24 mouse cellular contexts compared by ENCODE assay signal in the genomic region with DNA sequence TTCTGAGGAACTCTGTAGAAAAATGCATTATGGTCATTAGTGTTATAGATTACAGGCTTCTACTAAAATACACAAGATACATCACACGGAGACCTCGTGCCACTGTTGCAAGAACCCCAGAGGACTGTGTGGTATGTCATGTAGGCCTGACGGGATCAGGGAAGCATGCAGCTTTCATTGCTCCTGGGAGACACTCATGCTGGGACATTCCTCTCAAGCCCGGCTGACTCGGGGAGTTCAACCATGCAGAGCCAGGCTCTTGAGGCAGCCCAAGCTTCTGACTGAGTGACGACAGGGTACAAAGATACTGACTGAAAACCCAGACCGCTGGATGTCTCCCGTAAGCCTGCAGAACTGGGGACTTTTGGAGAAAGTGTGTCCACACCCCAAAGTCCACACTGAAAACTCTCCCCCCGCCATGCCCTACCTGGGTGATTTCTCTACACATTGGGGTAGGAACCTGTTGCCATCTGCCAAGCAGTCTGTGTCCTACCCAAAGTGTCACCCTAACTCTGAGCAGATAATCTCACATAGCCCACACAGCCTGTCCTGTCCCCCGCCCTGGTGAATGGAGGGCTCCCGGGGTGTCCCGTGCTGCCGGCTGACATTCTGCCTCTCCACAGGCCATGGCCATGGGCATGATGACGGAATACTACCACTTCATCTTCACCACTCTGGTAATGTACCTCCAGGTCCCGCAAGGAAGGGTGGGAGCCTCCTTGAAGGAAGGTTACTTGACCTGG.
DNase-seq lines count a peak whose midpoint lies in the region; ATAC-seq lines count a peak whose summit lies in the region.
"Had no signal": no experiment of that assay in that cellular context is flagged by ENCODE, and none has a peak within 500 bp of the region (broad histone marks: within the 10 kb centered on the region; RNA-seq: fewer than 3 reads in every experiment).

No protein-coding gene starts in this region.

- no peak overlapping the region for H3K4me2 ChIP-seq in kidney, embryonic 14.5 days (replicated peaks; ENCODE audit: low read depth, low read length)
- peak overlapping the region; percentile 36 for H3K4me2 ChIP-seq in heart, embryonic 12.5 days
- H3K4me2 ChIP-seq: forebrain, embryonic 13.5 days; limb, embryonic 12.5 days; liver, embryonic 12.5 days; midbrain, embryonic 13.5 days had no signal

- WGBS in kidney, embryonic 14.5 days: 66% methylated on average over 15 of the region's 15 CpGs
- 34% methylated on average over 15 of the region's 15 CpGs for WGBS in heart, embryonic 12.5 days

- ATAC-seq in kidney, embryonic 14.5 days (ENCODE audit: low FRiP score, low TSS enrichment): peak; percentile 55; the same call in 1 of the 2 replicates
- ATAC-seq in heart, embryonic 12.5 days (ENCODE audit: insufficient number of reproducible peaks, low FRiP score): peak; percentile 76
- ATAC-seq: forebrain, embryonic 13.5 days; hindbrain, postnatal 0 days; intestine, embryonic 16.5 days; liver, embryonic 12.5 days; midbrain, embryonic 13.5 days had no signal

- no peaks in the 10 kb centered on the region for H3K36me3 ChIP-seq in kidney, embryonic 14.5 days (ENCODE audit: control insufficient read depth, insufficient read depth, low read length)
- no peaks in the 10 kb centered on the region for H3K36me3 ChIP-seq in heart, embryonic 12.5 days
- H3K36me3 ChIP-seq: G1E; limb, embryonic 12.5 days; liver, embryonic 12.5 days; midbrain, embryonic 13.5 days had no signal

- H3K9ac ChIP-seq in kidney, embryonic 14.5 days (ENCODE audit: low read depth, low read length): no peak overlapping the region; the same call in 1 of the 2 replicates
- peak overlapping the region; percentile 31; the same call in 1 of the 2 replicates for H3K9ac ChIP-seq in heart, embryonic 12.5 days
- H3K9ac ChIP-seq: forebrain, embryonic 13.5 days; limb, embryonic 12.5 days; liver, embryonic 12.5 days; midbrain, embryonic 13.5 days had no signal

- H3K27ac ChIP-seq in kidney, embryonic 14.5 days (ENCODE audit: low read depth, low read length): no peak overlapping the region
- H3K27ac ChIP-seq in heart, embryonic 12.5 days (ENCODE audit: poor library complexity, severe bottlenecking): peak overlapping the region; percentile 97
- H3K27ac ChIP-seq: forebrain, embryonic 13.5 days; hindbrain, postnatal 0 days; limb, embryonic 12.5 days; liver, embryonic 12.5 days; midbrain, embryonic 13.5 days had no signal

- H3K4me1 ChIP-seq in kidney, embryonic 14.5 days (ENCODE audit: control insufficient read depth, insufficient read depth, low read length): peaks cover 4% of the 10 kb centered on the region; the same call in 1 of the 2 replicates
- H3K4me1 ChIP-seq in heart, embryonic 12.5 days (replicated peaks): peaks cover 58% of the 10 kb centered on the region
- H3K4me1 ChIP-seq: limb, embryonic 12.5 days; liver, embryonic 12.5 days had no signal

- intact Hi-C loops in heart, postnatal 10 days (cut with DNase I): loop anchor here (5.0 kb wide), 1 partner anchor 61 kb away; no protein-coding TSS in a partner anchor

- no peak overlapping the region for H3K4me3 ChIP-seq in kidney, embryonic 14.5 days (ENCODE audit: low read length)
- no peak overlapping the region for H3K4me3 ChIP-seq in heart, embryonic 12.5 days
- H3K4me3 ChIP-seq: forebrain, embryonic 13.5 days; limb, embryonic 12.5 days; liver, embryonic 12.5 days; midbrain, embryonic 13.5 days had no signal

- no peak for DNase-seq in kidney, adult 11 months
- peak; percentile 63 for DNase-seq in Muller cell, postnatal 12 days (ENCODE audit: inconsistent ontology term)
- peak; percentile 48 to 57 for DNase-seq in heart, postnatal 10 days
- DNase-seq in adrenal gland, adult 8-10 months: no peak
- no peak for DNase-seq in thymus, adult 18-20 months
- no peak for DNase-seq in liver
- DNase-seq: adrenal gland, postnatal 10 days; B cell, adult 2 months; cerebellum, adult 2 months; cerebellum, postnatal 36 days; layer of hippocampus, postnatal 36 days; lung, adult 18-20 months; right cerebral cortex, postnatal 14 days; spleen, adult 18-20 months; thymus, postnatal 14 days had no signal

- no peaks in the 10 kb centered on the region for H3K9me3 ChIP-seq in kidney, embryonic 14.5 days (ENCODE audit: control insufficient read depth, low read length)
- H3K9me3 ChIP-seq in heart, embryonic 12.5 days (replicated peaks): no peaks in the 10 kb centered on the region
- H3K9me3 ChIP-seq: forebrain, embryonic 13.5 days; limb, embryonic 12.5 days; liver, embryonic 12.5 days; midbrain, embryonic 13.5 days had no signal

- H3K27me3 ChIP-seq in kidney, embryonic 14.5 days (ENCODE audit: control insufficient read depth, insufficient read depth, low read length): no peaks in the 10 kb centered on the region
- H3K27me3 ChIP-seq in heart, embryonic 12.5 days (replicated peaks): no peaks in the 10 kb centered on the region
- H3K27me3 ChIP-seq: liver, embryonic 12.5 days had no signal

Comparison
In these comparisons a context has a peak if more than half of its experiments do, and no peak if none do; other contexts are left out.
1. DNase-seq: peak in Muller cell, postnatal 12 days (single experiment) and heart, postnatal 10 days (2 of 2); none in kidney, adult 11 months (single experiment), adrenal gland, adult 8-10 months (single experiment), thymus, adult 18-20 months (0 of 2) and liver (single experiment).